Mouse (Mus musculus) heart, postnatal 0 days (tissue): ENCODE measurements around the gene Znrd1.

ENCODE experiments used
- CTCF ChIP-seq: IDR thresholded peaks from 2 replicates; pipeline ENCODE4 v1.5.1; 2016; ENCODE audit warnings: antibody characterized with exemption, control low read depth, low read depth
- EP300 ChIP-seq: IDR thresholded peaks from 2 replicates; pipeline ENCODE4 v1.6.1; 2016; ENCODE audit warnings: antibody characterized with exemption, low read depth

DNA sequence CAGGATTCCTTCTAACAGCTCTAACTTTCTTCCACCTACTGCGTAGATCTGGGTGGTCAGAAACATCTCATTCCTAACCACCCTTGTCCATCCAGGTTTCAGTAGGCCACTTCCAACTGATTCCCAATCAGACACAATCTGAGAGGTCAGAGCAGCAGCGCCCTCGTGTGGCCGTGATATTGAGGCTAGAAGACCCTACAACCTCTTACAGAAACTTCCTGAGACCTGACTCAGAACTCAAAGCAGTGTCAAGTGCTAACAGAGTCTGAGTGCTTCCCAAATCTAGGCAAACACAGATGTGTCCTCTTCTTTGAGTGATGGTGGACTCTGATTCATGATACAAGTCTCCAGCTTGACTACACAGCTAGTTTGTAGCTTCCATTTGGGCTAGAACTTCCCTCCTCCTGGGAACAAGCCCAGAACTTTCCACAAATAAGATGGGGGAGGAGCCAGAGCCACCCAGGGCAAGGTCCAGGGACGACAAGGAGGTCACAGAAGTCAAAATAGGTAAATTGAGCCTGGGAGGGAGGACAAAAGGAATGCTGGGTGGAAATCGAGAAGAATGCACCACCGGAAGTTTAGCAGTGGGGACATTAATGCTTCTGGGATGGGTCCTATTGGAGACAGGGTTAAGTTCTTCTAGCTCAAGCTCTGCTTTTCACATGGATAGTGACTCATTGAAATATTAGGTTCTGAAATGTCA lies 38.8 kb upstream of the Znrd1 start:
- TF ChIP-seq CTCF, result peak; percentile 81
- no peak for TF ChIP-seq EP300
